Mouse (Mus musculus): ENCODE results near the gene Man2a2. TPM values are rescaled to one million over a fixed set of nuclear protein-coding genes. Genes with fewer than 3 reads are reported as not detected.

Gene Man2a2
- total and polyA plus RNA-seq, 3 experiments = 12.5 to 46.3 (median 44.3) TPM

DNA sequence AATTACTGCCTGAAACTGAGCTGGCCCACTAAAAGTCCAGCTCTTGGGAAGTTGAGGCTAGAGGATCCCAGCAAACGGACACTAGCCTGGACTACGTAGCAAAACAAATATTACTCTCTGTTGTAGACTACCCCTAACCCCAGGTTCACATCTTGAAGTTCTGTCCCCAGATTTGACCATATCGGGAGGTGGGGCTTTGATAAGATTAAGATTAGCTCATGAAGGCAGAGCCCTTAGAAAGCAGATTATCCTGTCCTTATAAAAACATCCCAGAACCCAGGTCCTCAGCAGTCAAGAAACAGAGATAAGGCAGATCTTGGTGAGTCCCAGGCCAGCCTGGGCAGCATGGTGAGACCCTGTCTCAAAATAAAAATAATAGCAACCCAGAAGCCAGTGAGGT, 991 bp upstream of the Man2a2 start:
- no peak for TF ChIP-seq TCF12 (IDR thresholded peaks at IDR 0.05; ENCODE audit: low read depth, low read length)
- no peak for TF ChIP-seq MXI1 (IDR thresholded peaks at IDR 0.05; ENCODE audit: low read depth, low read length)
- TF ChIP-seq NRF1 (IDR thresholded peaks at IDR 0.05; ENCODE audit: low read depth, low read length) = no peak
- no peak for TF ChIP-seq HCFC1 (IDR thresholded peaks at IDR 0.05; ENCODE audit: low read depth, low read length)
- TF ChIP-seq PAX5 (IDR thresholded peaks at IDR 0.05; ENCODE audit: low read length) = no peak
- TF ChIP-seq RCOR1 (conservative IDR thresholded peaks at IDR 0.05; ENCODE audit: low read depth, low read length) = no peak
- no peak for TF ChIP-seq USF2 (conservative IDR thresholded peaks at IDR 0.05; ENCODE audit: low read depth, low read length)
- TF ChIP-seq GABPA (IDR thresholded peaks at IDR 0.05; ENCODE audit: insufficient replicate concordance, low read depth, low read length) = no peak
- no peak for TF ChIP-seq CTCF (conservative IDR thresholded peaks at IDR 0.05 in 1 of 2, IDR thresholded peaks at IDR 0.05 in 1 of 2; ENCODE audit: low read depth in 2 of 2, low read length in 2 of 2)
- TF ChIP-seq NELFE (IDR thresholded peaks at IDR 0.05; ENCODE audit: low read depth, low read length) = no peak
- no peak for TF ChIP-seq MYC (IDR thresholded peaks at IDR 0.05; ENCODE audit: low read depth, low read length)
- no peak for TF ChIP-seq ZC3H11A (IDR thresholded peaks at IDR 0.05; ENCODE audit: low read depth, low read length)
- TF ChIP-seq MAX (IDR thresholded peaks at IDR 0.05; ENCODE audit: low read length) = no peak
- H3K36me3 ChIP-seq (replicated peaks in 1 of 2; ENCODE audit: control insufficient read depth in 1 of 2, insufficient read depth in 1 of 2, low read length in 1 of 2) = peaks cover 15 to 24% of the 10 kb centered on the region in 2 experiments
- peaks cover 27 to 82% of the 10 kb centered on the region in 2 experiments for H3K4me1 ChIP-seq (ENCODE audit: control insufficient read depth in 1 of 2, insufficient read depth in 2 of 2)
- dilution Hi-C loops (cut with MboI; ENCODE audit: extremely low pct_ligation_motif_present, extremely low pct_unique_long_range_greater_than_20kb, low sequenced_read_pairs) (no loop called here), in situ Hi-C loops (cut with MboI; ENCODE audit: low pct_ligation_motif_present, low pct_unique_long_range_greater_than_20kb, low sequenced_read_pairs) (loop anchor here (10.0 kb wide), 1 partner anchor 227 kb away; no protein-coding TSS in a partner anchor)
- no peak overlapping the region for H3K4me2 ChIP-seq (ENCODE audit: insufficient read depth, low read depth, poor library complexity, severe bottlenecking)
- H3K27me3 ChIP-seq (replicated peaks) = no peaks in the 10 kb centered on the region
- H3K27ac ChIP-seq (ENCODE audit: insufficient read depth, low read depth) = no peak overlapping the region
- H3K9me3 ChIP-seq (replicated peaks; ENCODE audit: low read length) = no peaks in the 10 kb centered on the region
- DNase-seq (ENCODE audit: extremely low read depth) = no peak
- peaks cover 6% of the 10 kb centered on the region for H3K79me2 ChIP-seq (replicated peaks; ENCODE audit: control insufficient read depth, extremely low read depth, insufficient read depth, poor library complexity, severe bottlenecking)
- no peak overlapping the region for H3K9ac ChIP-seq (ENCODE audit: insufficient read depth, low read depth)
- no peak overlapping the region for H3K4me3 ChIP-seq (replicated peaks in 1 of 3; ENCODE audit: low read depth in 2 of 3, low read length in 2 of 3, poor library complexity in 1 of 3)

GRCm38 (mm10) chr7:80370649-80371040, 530 bp downstream of the Man2a2 start:
- H3K4me2 ChIP-seq (ENCODE audit: insufficient read depth, low read depth, poor library complexity, severe bottlenecking) = peak overlapping the region; percentile 80; the same call in 1 of the 2 replicates
- peak overlapping the region; percentile 95 for H3K9ac ChIP-seq (ENCODE audit: insufficient read depth, low read depth)
- peaks cover 29 to 31% of the 10 kb centered on the region in 2 experiments for H3K36me3 ChIP-seq (replicated peaks in 1 of 2; ENCODE audit: control insufficient read depth in 1 of 2, insufficient read depth in 1 of 2, low read length in 1 of 2)
- dilution Hi-C loops (cut with MboI; ENCODE audit: extremely low pct_ligation_motif_present, extremely low pct_unique_long_range_greater_than_20kb, low sequenced_read_pairs) (no loop called here), in situ Hi-C loops (cut with MboI; ENCODE audit: low pct_ligation_motif_present, low pct_unique_long_range_greater_than_20kb, low sequenced_read_pairs) (loop anchor here (10.0 kb wide), 1 partner anchor 226 kb away; no protein-coding TSS in a partner anchor)
- peaks cover 22 to 68% of the 10 kb centered on the region in 2 experiments for H3K4me1 ChIP-seq (ENCODE audit: control insufficient read depth in 1 of 2, insufficient read depth in 2 of 2)
- no peaks in the 10 kb centered on the region for H3K9me3 ChIP-seq (replicated peaks; ENCODE audit: low read length)
- H3K79me2 ChIP-seq (replicated peaks; ENCODE audit: control insufficient read depth, extremely low read depth, insufficient read depth, poor library complexity, severe bottlenecking) = peaks cover 6% of the 10 kb centered on the region
- H3K27ac ChIP-seq (ENCODE audit: insufficient read depth, low read depth) = peak overlapping the region; percentile 61; the same call in 1 of the 2 replicates
- H3K27me3 ChIP-seq (replicated peaks) = no peaks in the 10 kb centered on the region
- peak; percentile 60 for DNase-seq (ENCODE audit: extremely low read depth)
- peak overlapping the region; percentile 81 to 93 (median 88) for H3K4me3 ChIP-seq (replicated peaks in 1 of 3; ENCODE audit: low read depth in 2 of 3, low read length in 2 of 3, poor library complexity in 1 of 3)
- TF ChIP-seq ELF1 (IDR thresholded peaks at IDR 0.05; ENCODE audit: low read depth, low read length) (0 out of 2 replicates have a peak, but pooled peaks have one; percentile 8), MEF2A (IDR thresholded peaks at IDR 0.05; ENCODE audit: borderline replicate concordance, low read depth, low read length) (no peak), ZNF384 (IDR thresholded peaks at IDR 0.05; ENCODE audit: low read depth, low read length) (no peak), UBTF (IDR thresholded peaks at IDR 0.05; ENCODE audit: low read depth, low read length) (0 out of 2 replicates have a peak, but pooled peaks have one; percentile 37), RCOR1 (conservative IDR thresholded peaks at IDR 0.05; ENCODE audit: low read depth, low read length) (no peak), POLR2A (IDR thresholded peaks at IDR 0.05; ENCODE audit: low read depth, low read length) (peak; percentile 47; the same call in 1 of the 2 replicates), ETS1 (conservative IDR thresholded peaks at IDR 0.05; ENCODE audit: low read depth, low read length) (no peak), ZMIZ1 (IDR thresholded peaks at IDR 0.05; ENCODE audit: low read depth, low read length) (no peak), SIN3A (IDR thresholded peaks at IDR 0.05; ENCODE audit: low read length) (peak; percentile 61; the same call in 1 of the 2 replicates), ZKSCAN1 (IDR thresholded peaks at IDR 0.05; ENCODE audit: borderline replicate concordance, low read depth, low read length) (no peak), CHD1 (IDR thresholded peaks at IDR 0.05; ENCODE audit: low read depth, low read length) (no peak; the same call in 1 of the 2 replicates), MYC (IDR thresholded peaks at IDR 0.05; ENCODE audit: low read depth, low read length) (0 out of 2 replicates have a peak, but pooled peaks have one; percentile 6), KAT2A (IDR thresholded peaks at IDR 0.05; ENCODE audit: insufficient replicate concordance, low read length) (no peak), TCF12 (IDR thresholded peaks at IDR 0.05; ENCODE audit: low read depth, low read length) (no peak), JUND (conservative IDR thresholded peaks at IDR 0.05; ENCODE audit: low read depth, low read length) (no peak), ZC3H11A (IDR thresholded peaks at IDR 0.05; ENCODE audit: low read depth, low read length) (no peak), HCFC1 (IDR thresholded peaks at IDR 0.05; ENCODE audit: low read depth, low read length) (no peak), TBP (conservative IDR thresholded peaks at IDR 0.05; ENCODE audit: low read depth, low read length) (no peak), POLR2AphosphoS2 (IDR thresholded peaks at IDR 0.05; ENCODE audit: low read depth, low read length) (no peak), CHD2 (IDR thresholded peaks at IDR 0.05; ENCODE audit: low read length) (peak; percentile 48; the same call in 1 of the 2 replicates), MAFK (IDR thresholded peaks at IDR 0.05; ENCODE audit: insufficient replicate concordance, low read length) (no peak), NRF1 (IDR thresholded peaks at IDR 0.05; ENCODE audit: low read depth, low read length) (no peak), EP300 (IDR thresholded peaks at IDR 0.05; ENCODE audit: low read length) (no peak), CTCF (conservative IDR thresholded peaks at IDR 0.05 in 1 of 2, IDR thresholded peaks at IDR 0.05 in 1 of 2; ENCODE audit: low read depth in 2 of 2, low read length in 2 of 2) (no peak), SMC3 (IDR thresholded peaks at IDR 0.05; ENCODE audit: low read depth, low read length) (no peak), NELFE (IDR thresholded peaks at IDR 0.05; ENCODE audit: low read depth, low read length) (peak; percentile 36; the same call in 1 of the 2 replicates), GABPA (IDR thresholded peaks at IDR 0.05; ENCODE audit: insufficient replicate concordance, low read depth, low read length) (no peak)
